Mouse (Mus musculus): ENCODE measurements around the gene Setd6. TPM values are rescaled to one million over a fixed set of nuclear protein-coding genes. Genes with fewer than 3 reads are reported as not detected.

Gene Setd6
- polyA plus RNA-seq, 1 experiment from 2014 or later: 27.5 TPM

DNA sequence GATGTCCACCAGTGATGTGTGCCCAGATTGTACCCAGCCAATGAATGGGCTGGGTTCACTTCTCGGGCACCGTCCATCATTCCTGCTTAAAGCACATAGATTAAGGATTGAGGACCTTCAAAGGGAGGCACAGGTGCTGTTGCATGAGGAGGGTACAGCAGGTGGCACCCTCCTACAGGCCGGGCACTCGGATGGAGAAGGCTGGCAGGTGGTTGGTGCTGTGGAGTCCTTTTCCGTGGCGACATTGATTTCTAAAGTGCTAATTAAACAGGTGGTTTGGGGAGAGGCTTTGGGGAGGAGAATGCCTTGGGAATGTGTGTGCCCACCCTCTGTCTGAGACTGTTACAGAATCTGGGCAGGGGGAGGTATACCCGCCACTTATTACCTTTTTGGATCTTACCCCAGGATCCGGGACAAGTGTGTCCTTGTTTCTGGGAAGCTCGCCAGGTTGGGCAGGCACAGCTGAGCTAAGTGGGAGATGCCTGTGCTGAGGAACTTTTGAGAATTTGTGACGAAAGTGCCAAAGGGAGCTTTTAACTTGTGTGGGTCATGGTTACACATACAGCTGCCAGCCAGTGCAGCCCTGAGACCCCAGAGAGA is 27.5 kb upstream of the Setd6 start:
- no peak for ATAC-seq (replicated peaks; ENCODE audit: low FRiP score)

GRCm38 (mm10) chr8:95690929-95691541 is 24.6 kb upstream of the Setd6 start:
- H3K27me3 ChIP-seq (ENCODE audit: control insufficient read depth, insufficient read depth, low read length): no peaks in the 10 kb centered on the region
- H3K4me3 ChIP-seq (ENCODE audit: low read depth, low read length): no peak overlapping the region
- no peak overlapping the region for H3K9ac ChIP-seq (ENCODE audit: low read length)
- 91% methylated on average over 13 of the region's 13 CpGs for WGBS
- peaks cover 5% of the 10 kb centered on the region; the same call in 1 of the 2 replicates for H3K4me1 ChIP-seq (replicated peaks; ENCODE audit: control insufficient read depth, insufficient read depth, low read length)
- no peaks in the 10 kb centered on the region for H3K9me3 ChIP-seq (ENCODE audit: control insufficient read depth, low read length)
- no peak overlapping the region for H3K27ac ChIP-seq (ENCODE audit: low read depth, low read length)
- no peaks in the 10 kb centered on the region for H3K36me3 ChIP-seq (ENCODE audit: control insufficient read depth, insufficient read depth, low read length)
- ATAC-seq (replicated peaks; ENCODE audit: low FRiP score): no peak
- no peak overlapping the region for H3K4me2 ChIP-seq (ENCODE audit: low read depth, low read length, severe bottlenecking)
- DNase-seq (ENCODE audit: low spot score): peak; percentile 48

More for the DNA sequence above, 27.5 kb upstream of the Setd6 start:
- Histone ChIP-seq H3K4me3 (ENCODE audit: low read depth, low read length) (no peak overlapping the region), H3K36me3 (ENCODE audit: control insufficient read depth, insufficient read depth, low read length) (no peaks in the 10 kb centered on the region), H3K4me2 (ENCODE audit: low read depth, low read length, severe bottlenecking) (no peak overlapping the region), H3K4me1 (replicated peaks; ENCODE audit: control insufficient read depth, insufficient read depth, low read length) (no peaks in the 10 kb centered on the region), H3K9ac (ENCODE audit: low read length) (no peak overlapping the region), H3K9me3 (ENCODE audit: control insufficient read depth, low read length) (no peaks in the 10 kb centered on the region), H3K27me3 (ENCODE audit: control insufficient read depth, insufficient read depth, low read length) (no peaks in the 10 kb centered on the region), H3K27ac (ENCODE audit: low read depth, low read length) (no peak overlapping the region)
- DNase-seq (ENCODE audit: low spot score): no peak
- 82% methylated on average over 10 of the region's 10 CpGs for WGBS

DNA sequence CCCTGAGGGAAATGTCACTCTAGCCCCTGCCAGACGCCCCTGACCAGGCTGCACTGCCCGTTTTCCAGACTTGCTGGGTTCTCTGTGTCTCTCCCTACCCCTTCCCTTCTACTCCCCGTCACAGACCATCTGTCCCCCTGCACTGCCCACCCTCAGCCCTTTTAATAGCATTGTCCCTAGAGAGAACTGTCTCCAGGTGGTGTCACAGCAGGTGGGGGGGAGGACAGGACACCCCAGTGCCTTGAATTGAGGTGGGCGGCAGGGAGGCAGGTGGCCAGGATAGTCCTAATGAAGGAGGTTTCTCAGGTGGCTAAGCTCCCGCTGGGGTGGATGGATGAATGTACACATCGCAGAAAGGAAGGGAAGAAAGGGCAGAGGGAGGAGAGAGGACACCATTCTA is 21.1 kb upstream of the Setd6 start:
- Histone ChIP-seq H3K9me3 (ENCODE audit: control insufficient read depth, low read length) (no peaks in the 10 kb centered on the region), H3K27ac (ENCODE audit: low read depth, low read length) (no peak overlapping the region), H3K4me2 (ENCODE audit: low read depth, low read length, severe bottlenecking) (no peak overlapping the region), H3K9ac (ENCODE audit: low read length) (no peak overlapping the region), H3K36me3 (ENCODE audit: control insufficient read depth, insufficient read depth, low read length) (no peaks in the 10 kb centered on the region), H3K4me3 (ENCODE audit: low read depth, low read length) (no peak overlapping the region), H3K4me1 (replicated peaks; ENCODE audit: control insufficient read depth, insufficient read depth, low read length) (peaks cover 5% of the 10 kb centered on the region; the same call in 1 of the 2 replicates), H3K27me3 (ENCODE audit: control insufficient read depth, insufficient read depth, low read length) (no peaks in the 10 kb centered on the region)
- peak; percentile 30; the same call in 1 of the 2 replicates for ATAC-seq (replicated peaks; ENCODE audit: low FRiP score)
- peak; percentile 49 for DNase-seq (ENCODE audit: low spot score)
- 7% methylated on average over 6 of the region's 6 CpGs for WGBS

- Histone ChIP-seq H3K9me3 (ENCODE audit: control insufficient read depth, low read length) (no peaks in the 10 kb centered on the region), H3K4me2 (ENCODE audit: low read depth, low read length, severe bottlenecking) (no peak overlapping the region), H3K27me3 (ENCODE audit: control insufficient read depth, insufficient read depth, low read length) (no peaks in the 10 kb centered on the region), H3K4me3 (ENCODE audit: low read depth, low read length) (no peak overlapping the region), H3K9ac (ENCODE audit: low read length) (peak overlapping the region; percentile 35; the same call in 1 of the 2 replicates), H3K36me3 (ENCODE audit: control insufficient read depth, insufficient read depth, low read length) (no peaks in the 10 kb centered on the region), H3K4me1 (replicated peaks; ENCODE audit: control insufficient read depth, insufficient read depth, low read length) (peaks cover 7% of the 10 kb centered on the region; the same call in 1 of the 2 replicates), H3K27ac (ENCODE audit: low read depth, low read length) (no peak overlapping the region)
- no peak for ATAC-seq (replicated peaks; ENCODE audit: low FRiP score)
- 63% methylated on average over 8 of the region's 8 CpGs for WGBS
- DNase-seq (ENCODE audit: low spot score): no peak
Measured at GRCm38 (mm10) chr8:95696661-95697060, 19.0 kb upstream of the Setd6 start.

- Histone ChIP-seq H3K4me2 (ENCODE audit: low read depth, low read length, severe bottlenecking) (no peak overlapping the region), H3K4me3 (ENCODE audit: low read depth, low read length) (no peak overlapping the region), H3K36me3 (ENCODE audit: control insufficient read depth, insufficient read depth, low read length) (no peaks in the 10 kb centered on the region), H3K9me3 (ENCODE audit: control insufficient read depth, low read length) (no peaks in the 10 kb centered on the region), H3K27ac (ENCODE audit: low read depth, low read length) (no peak overlapping the region), H3K9ac (ENCODE audit: low read length) (peak overlapping the region; percentile 35; the same call in 1 of the 2 replicates), H3K27me3 (ENCODE audit: control insufficient read depth, insufficient read depth, low read length) (no peaks in the 10 kb centered on the region), H3K4me1 (replicated peaks; ENCODE audit: control insufficient read depth, insufficient read depth, low read length) (peaks cover 7% of the 10 kb centered on the region; the same call in 1 of the 2 replicates)
- ATAC-seq (replicated peaks; ENCODE audit: low FRiP score) (peak; percentile 57), DNase-seq (ENCODE audit: low spot score) (peak; percentile 94)
- 1% methylated on average over 11 of the region's 11 CpGs for WGBS
Measured at GRCm38 (mm10) chr8:95697128-95697527, 18.6 kb upstream of the Setd6 start.

- H3K27ac ChIP-seq (ENCODE audit: low read depth, low read length): no peak overlapping the region
- H3K4me1 ChIP-seq (replicated peaks; ENCODE audit: control insufficient read depth, insufficient read depth, low read length): peaks cover 8% of the 10 kb centered on the region; the same call in 1 of the 2 replicates
- no peak overlapping the region for H3K4me3 ChIP-seq (ENCODE audit: low read depth, low read length)
- H3K9me3 ChIP-seq (ENCODE audit: control insufficient read depth, low read length): no peaks in the 10 kb centered on the region
- WGBS: 40% methylated on average over 6 of the region's 6 CpGs
- DNase-seq (ENCODE audit: low spot score) (no peak), ATAC-seq (replicated peaks; ENCODE audit: low FRiP score) (no peak)
- H3K27me3 ChIP-seq (ENCODE audit: control insufficient read depth, insufficient read depth, low read length): no peaks in the 10 kb centered on the region
- H3K4me2 ChIP-seq (ENCODE audit: low read depth, low read length, severe bottlenecking): no peak overlapping the region
- H3K9ac ChIP-seq (ENCODE audit: low read length): no peak overlapping the region
- no peaks in the 10 kb centered on the region for H3K36me3 ChIP-seq (ENCODE audit: control insufficient read depth, insufficient read depth, low read length)
Measured at GRCm38 (mm10) chr8:95698179-95698578, 17.5 kb upstream of the Setd6 start.

- no peak overlapping the region for H3K27ac ChIP-seq (ENCODE audit: low read depth, low read length)
- 61% methylated on average over 9 of the region's 9 CpGs for WGBS
- no peaks in the 10 kb centered on the region for H3K27me3 ChIP-seq (ENCODE audit: control insufficient read depth, insufficient read depth, low read length)
- no peak for ATAC-seq (replicated peaks; ENCODE audit: low FRiP score)
- peaks cover 9% of the 10 kb centered on the region; the same call in 1 of the 2 replicates for H3K4me1 ChIP-seq (replicated peaks; ENCODE audit: control insufficient read depth, insufficient read depth, low read length)
- H3K9me3 ChIP-seq (ENCODE audit: control insufficient read depth, low read length): no peaks in the 10 kb centered on the region
- no peak overlapping the region; the same call in 1 of the 2 replicates for H3K9ac ChIP-seq (ENCODE audit: low read length)
- H3K4me2 ChIP-seq (ENCODE audit: low read depth, low read length, severe bottlenecking): no peak overlapping the region
- H3K4me3 ChIP-seq (ENCODE audit: low read depth, low read length): no peak overlapping the region
- DNase-seq (ENCODE audit: low spot score): peak; percentile 50
- H3K36me3 ChIP-seq (ENCODE audit: control insufficient read depth, insufficient read depth, low read length): no peaks in the 10 kb centered on the region
Measured at GRCm38 (mm10) chr8:95700282-95700681, 15.4 kb upstream of the Setd6 start.

- WGBS: 74% methylated on average over 4 of the region's 4 CpGs
- Histone ChIP-seq H3K36me3 (ENCODE audit: control insufficient read depth, insufficient read depth, low read length) (no peaks in the 10 kb centered on the region), H3K4me2 (ENCODE audit: low read depth, low read length, severe bottlenecking) (no peak overlapping the region), H3K27me3 (ENCODE audit: control insufficient read depth, insufficient read depth, low read length) (no peaks in the 10 kb centered on the region), H3K4me1 (replicated peaks; ENCODE audit: control insufficient read depth, insufficient read depth, low read length) (peaks cover 9% of the 10 kb centered on the region; the same call in 1 of the 2 replicates), H3K27ac (ENCODE audit: low read depth, low read length) (no peak overlapping the region), H3K9me3 (ENCODE audit: control insufficient read depth, low read length) (no peaks in the 10 kb centered on the region), H3K9ac (ENCODE audit: low read length) (no peak overlapping the region), H3K4me3 (ENCODE audit: low read depth, low read length) (no peak overlapping the region)
- ATAC-seq (replicated peaks; ENCODE audit: low FRiP score) (no peak), DNase-seq (ENCODE audit: low spot score) (peak; percentile 55)
Measured at GRCm38 (mm10) chr8:95701809-95702208, 13.9 kb upstream of the Setd6 start.

Measured in forebrain, embryonic 11.5 days (tissue).